Mouse (Mus musculus) liver (tissue): ENCODE results near the gene Dnah7c.

ENCODE experiments used
- DNase-seq: peaks from one replicate; pipeline ENCODE4 v3.0.0-alpha.2; 2020; ENCODE audit warnings: mixed read lengths

The Dnah7c gene

GRCm38 (mm10) chr1:46856498-46856897, 431.1 kb downstream of the Dnah7c start:
- DNase-seq = no peak
